Mouse (Mus musculus) bone marrow macrophage, adult 2 months (primary cell): ENCODE data around the gene Kdm4c.

Experiments
- CTCF ChIP-seq: IDR thresholded peaks from 2 replicates; pipeline ENCODE4 v1.5.1; 2012; ENCODE audit warnings: low read depth, mild to moderate bottlenecking, low read length, moderate library complexity
- POLR2A ChIP-seq: IDR thresholded peaks from 2 replicates; pipeline ENCODE4 v1.6.1; 2012; ENCODE audit warnings: mild to moderate bottlenecking, low read depth, low read length, borderline replicate concordance

- no peak for TF ChIP-seq POLR2A
- peak; percentile 60 for TF ChIP-seq CTCF
Measured at GRCm38 (mm10) chr4:74231405-74231804, 10.9 kb upstream of the Kdm4c start.
